Mouse (Mus musculus) cerebellum, adult 11 months (tissue): ENCODE measurements around the gene Fdx1.

Experiments
- DNase-seq: peaks from one replicate; pipeline ENCODE4 v3.0.0; 2022

The Fdx1 gene

GRCm38 (mm10) chr9:51961190-51961909, 2.0 kb downstream of the Fdx1 start:
- no peak for DNase-seq

GRCm38 (mm10) chr9:51960331-51960730, 3.0 kb downstream of the Fdx1 start:
- DNase-seq: no peak

DNA sequence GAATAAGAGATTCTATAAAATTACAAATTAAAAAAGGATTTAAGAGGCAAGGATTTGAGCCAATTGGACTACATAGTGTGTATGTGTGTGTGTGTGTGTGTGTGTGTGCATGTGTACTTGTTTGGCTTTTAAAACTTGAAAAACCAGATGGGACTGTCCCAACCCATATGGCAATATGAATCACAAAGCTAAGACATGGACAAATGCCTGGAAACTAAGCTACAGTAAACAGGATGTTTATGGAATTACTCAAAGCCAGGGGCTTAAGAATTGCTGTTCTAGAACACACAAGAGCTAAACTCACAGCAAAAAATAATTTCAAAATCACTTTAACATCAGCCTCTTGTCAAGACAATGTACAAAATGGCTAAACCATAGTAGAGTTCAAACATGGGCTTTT, 4.4 kb downstream of the Fdx1 start:
- no peak for DNase-seq

- no peak for DNase-seq
Observed at GRCm38 (mm10) chr9:51957025-51957424, 6.3 kb downstream of the Fdx1 start.

- DNase-seq: no peak
Observed at GRCm38 (mm10) chr9:51956484-51956883, 6.9 kb downstream of the Fdx1 start.

DNA sequence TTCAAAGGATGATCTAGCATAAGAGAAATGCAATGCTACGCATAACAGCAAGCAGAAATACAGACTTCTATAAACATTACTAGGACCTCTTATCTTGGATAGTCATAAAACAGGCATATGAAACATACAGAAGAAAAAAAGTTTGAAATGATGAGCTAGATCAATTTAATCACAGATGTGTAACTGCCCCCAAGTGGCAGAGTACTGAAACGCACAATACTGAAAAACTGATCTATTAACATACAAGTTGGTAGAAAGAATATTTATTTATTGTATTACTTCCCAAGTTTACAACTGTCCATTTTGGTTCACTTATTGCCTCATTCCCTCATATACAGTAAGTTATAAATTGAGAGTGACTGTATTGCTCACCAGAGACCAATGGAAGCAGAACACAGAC, 12.0 kb downstream of the Fdx1 start:
- DNase-seq: no peak

- DNase-seq: no peak
Observed at GRCm38 (mm10) chr9:51950667-51951066, 12.7 kb downstream of the Fdx1 start.

- DNase-seq: no peak
Observed at GRCm38 (mm10) chr9:51950225-51950624, 13.1 kb downstream of the Fdx1 start.

DNA sequence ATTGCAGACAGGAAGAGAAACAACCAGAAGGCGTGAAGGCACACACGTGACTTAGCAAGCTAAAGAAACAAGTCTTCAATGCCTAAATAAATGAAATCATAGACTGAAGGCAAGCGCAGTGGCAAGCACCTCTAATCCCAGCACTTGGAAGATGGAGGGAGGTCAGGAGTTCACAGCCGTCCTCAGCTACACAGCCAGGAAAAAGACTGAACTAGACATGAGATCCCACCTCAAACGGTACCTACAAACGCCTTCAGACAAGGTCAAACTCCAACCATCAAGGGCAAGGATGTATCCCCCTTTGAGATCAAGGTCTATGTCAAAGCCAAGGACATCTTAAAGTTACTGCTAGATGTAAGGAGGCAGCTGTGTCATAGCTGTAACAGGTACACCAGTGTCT, 19.4 kb downstream of the Fdx1 start:
- no peak for DNase-seq

GRCm38 (mm10) chr9:51934641-51935040, 28.7 kb downstream of the Fdx1 start:
- no peak for DNase-seq

GRCm38 (mm10) chr9:51931997-51932396, 31.4 kb downstream of the Fdx1 start:
- no peak for DNase-seq

DNA sequence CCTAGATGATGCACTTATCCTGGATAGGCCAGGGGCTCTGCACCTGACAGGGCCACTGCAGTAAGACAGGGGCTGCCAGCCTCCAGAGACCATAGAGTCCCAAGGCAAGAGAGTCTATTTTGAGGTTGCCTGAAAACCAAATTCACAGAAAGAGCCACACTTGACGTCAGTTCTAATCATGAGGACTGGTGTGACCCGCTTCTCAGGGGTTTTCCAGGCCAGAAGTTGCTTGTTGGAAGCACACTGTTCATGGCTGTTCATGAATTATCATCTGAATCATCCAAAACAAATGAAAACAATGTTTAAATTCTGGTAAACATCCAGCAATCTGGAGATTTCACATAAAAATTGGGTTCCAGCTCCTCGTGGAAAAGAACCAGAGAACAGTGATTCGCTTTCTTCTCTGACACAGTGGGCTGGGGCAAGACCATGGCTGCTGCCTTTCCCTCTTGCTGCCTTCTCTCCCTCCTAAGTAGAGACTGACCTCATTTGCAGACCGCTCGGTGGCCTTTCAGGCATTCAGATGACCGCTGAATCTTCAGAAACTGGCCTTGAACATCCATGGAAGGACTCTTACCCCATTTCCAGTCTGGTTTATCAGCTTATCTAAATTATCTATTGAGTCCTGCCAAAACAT, 32.2 kb downstream of the Fdx1 start:
- DNase-seq: no peak

GRCm38 (mm10) chr9:51929972-51930371, 33.4 kb downstream of the Fdx1 start:
- no peak for DNase-seq

DNA sequence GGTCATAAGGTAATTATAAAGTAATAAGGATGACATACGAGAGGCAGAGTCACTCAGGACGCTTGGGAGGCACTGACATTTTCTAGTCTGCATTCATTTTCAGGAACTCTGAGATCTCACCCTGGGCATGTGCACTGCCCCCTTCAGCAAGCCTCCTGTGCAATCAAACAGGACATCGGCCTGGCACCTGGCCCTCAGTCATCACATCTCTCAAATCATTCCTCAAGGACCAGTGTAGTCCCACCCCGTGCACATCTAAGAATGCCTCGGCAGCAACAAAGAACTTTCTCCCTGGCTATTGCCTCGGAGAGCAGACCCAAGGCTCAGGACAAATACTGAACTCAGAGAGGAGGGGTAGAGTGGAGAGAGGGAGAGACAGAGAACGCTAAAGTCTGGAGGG, 34.7 kb downstream of the Fdx1 start:
- no peak for DNase-seq

GRCm38 (mm10) chr9:51928116-51928515, 35.2 kb downstream of the Fdx1 start:
- DNase-seq: no peak

- no peak for DNase-seq
Observed at GRCm38 (mm10) chr9:51927680-51928079, 35.7 kb downstream of the Fdx1 start.

- no peak for DNase-seq
Observed at GRCm38 (mm10) chr9:51926629-51927028, 36.7 kb downstream of the Fdx1 start.

- no peak for DNase-seq
Observed at GRCm38 (mm10) chr9:51924551-51925081, 38.7 kb downstream of the Fdx1 start.

DNA sequence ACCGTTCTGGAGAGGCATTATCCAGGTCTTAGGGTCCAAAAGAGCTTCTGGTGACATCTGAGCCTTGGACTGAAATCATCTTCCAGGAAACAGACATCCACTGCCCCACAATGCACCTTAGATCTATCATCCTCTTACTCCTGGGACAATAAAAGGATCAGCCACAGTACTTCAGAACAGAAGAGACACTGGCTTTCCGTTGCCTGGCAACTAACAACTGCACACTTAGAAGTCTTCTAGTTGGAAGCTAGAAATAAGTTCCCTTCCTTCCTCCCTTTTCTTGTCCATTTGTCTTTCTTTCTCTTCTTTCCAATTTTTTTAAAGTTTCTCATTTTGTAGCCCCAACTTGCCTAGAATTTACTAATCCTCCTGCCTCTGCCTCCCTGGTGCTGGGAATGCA, 40.6 kb downstream of the Fdx1 start:
- no peak for DNase-seq

DNA sequence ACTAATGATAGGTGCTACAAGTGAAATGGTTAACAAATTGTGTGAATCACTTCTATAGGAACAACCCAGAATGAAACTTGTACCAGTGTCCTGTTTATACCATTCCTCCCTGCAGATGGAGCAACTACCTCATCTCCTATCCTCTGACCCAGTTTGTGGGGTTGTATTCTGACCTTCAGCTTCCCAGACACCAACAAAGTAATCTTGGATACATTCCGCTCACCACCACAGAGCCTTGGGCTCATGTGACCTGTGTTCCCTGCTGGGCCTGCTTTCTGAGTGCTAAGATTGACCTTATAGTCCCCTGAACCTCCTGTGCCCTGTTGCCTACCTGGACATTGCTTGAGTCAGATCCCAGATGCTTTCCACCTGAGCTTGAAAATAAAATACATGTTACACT, 47.8 kb downstream of the Fdx1 start:
- DNase-seq: no peak

DNA sequence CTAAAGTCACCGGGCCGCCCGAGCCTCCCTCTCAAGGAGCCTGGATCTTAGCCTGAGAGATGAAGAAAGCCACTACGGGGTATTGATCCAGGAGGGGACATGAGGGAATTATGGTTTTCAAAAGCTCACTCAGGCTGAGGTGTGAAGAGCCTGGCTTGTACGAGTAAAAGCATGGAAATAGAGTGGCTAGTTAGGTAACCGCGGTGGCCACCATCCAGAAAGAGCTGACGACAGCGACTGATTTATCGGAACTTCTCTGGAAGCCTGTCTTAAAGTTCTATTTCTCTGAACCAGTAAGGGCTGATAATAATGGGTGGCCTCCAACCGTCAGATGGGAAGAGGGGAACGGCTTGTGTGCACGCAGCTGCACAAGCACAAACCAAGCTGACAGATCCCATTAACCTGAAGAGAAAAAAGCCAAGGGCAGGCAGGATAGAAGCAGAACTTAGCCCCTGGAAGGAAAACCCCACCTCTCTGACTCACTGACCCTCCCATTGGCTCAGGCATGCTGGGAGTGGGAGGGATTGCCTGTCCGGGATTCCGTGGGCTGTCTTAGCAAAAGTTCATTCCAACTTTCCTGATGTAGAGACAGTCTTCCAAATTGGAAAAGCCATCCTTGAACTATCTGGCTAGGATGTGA, 48.8 kb downstream of the Fdx1 start:
- no peak for DNase-seq

DNA sequence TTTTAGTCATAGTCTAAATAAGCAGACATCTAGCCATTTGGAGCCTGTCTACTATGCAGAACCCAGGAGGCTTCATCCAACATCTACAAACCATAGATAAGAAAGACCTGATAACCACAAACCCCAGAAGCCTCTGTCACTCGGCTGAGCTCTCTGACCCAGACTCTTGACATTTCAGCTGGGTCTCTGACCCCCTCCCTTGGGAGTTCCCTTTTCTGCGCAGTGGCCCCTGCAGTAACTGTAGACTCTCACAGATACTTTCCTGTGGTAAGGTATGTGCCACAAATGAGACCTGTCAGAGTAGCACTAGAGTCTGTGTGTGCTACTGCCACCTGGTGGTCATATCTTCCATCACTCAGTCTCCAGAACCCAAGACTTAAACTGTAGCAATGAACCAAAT, 54.5 kb downstream of the Fdx1 start:
- DNase-seq: peak; percentile 42

DNA sequence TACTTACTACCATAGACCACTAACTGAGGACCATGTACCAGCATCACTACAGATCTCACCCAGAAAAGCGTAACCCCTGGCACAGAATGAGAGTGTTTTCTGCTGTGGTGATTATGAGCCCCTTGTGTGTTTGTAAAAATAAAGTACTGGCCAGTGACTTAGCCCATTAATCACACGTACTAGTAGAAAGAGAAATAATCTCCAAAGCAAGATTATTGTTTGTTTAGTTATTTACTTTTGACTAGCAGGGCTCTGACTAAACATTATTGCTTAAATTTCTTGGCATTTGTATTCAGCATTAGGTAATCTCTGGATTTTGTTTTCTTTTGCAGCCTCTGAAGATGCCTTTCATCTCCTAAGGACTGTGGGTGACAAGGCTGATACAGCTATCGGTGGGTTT, 55.1 kb downstream of the Fdx1 start:
- no peak for DNase-seq

DNA sequence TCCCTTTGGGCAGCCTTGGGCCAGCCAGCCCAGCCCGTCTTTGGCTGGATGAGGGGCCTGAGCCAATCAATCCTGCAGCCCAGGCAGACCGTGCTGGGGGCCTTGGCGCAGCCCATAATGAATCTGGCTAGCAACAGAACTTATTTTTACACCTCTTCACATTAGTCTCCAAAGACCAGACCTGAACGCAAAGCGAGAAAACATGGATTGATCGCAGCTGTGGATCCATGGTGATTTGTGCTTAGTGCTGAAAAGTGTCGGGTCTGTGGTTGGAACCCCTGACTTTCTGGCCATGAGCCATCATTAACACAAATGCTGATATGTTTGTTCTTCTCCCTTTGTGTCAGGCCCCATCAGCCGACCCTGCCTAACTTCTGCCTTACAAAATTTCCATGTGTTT, 56.4 kb downstream of the Fdx1 start:
- no peak for DNase-seq
